Mouse (Mus musculus) liver, embryonic 13.5 days (tissue): ENCODE measurements around the gene Rbpj. TPM values are rescaled to one million over a fixed set of nuclear protein-coding genes. Genes with fewer than 3 reads are reported as not detected.

Source experiments
- ATAC-seq: fragments of 200-750 bp; cut with Nextera tagmentation; 2 replicates; pipeline ENCODE4 v1.8.0; 2017; ENCODE audit warnings: low read depth, mild to moderate bottlenecking, moderate number of reproducible peaks, moderate library complexity
- DNase-seq: peaks from one replicate; pipeline ENCODE4 v3.0.0; 2022
- H3K27ac ChIP-seq: fragments of 300-500 bp; sonication (generic); 2 replicates; pipeline ENCODE4 v1.5.1; 2015; ENCODE audit warnings: moderate library complexity, mild to moderate bottlenecking, inconsistent platforms
- H3K27me3 ChIP-seq: fragments of 300-500 bp; sonication (generic); 2 replicates; pipeline ENCODE4 v1.6.1; 2015; ENCODE audit warnings: mild to moderate bottlenecking, inconsistent platforms
- H3K36me3 ChIP-seq: fragments of 300-500 bp; sonication (generic); 2 replicates; pipeline ENCODE4 v1.6.1; 2015; ENCODE audit warnings: mild to moderate bottlenecking, inconsistent platforms
- H3K4me1 ChIP-seq: fragments of 300-500 bp; sonication (generic); replicated peaks from 2 replicates; pipeline ENCODE4 v1.6.1; 2015; ENCODE audit warnings: inconsistent platforms
- H3K4me2 ChIP-seq: fragments of 300-500 bp; sonication (generic); 2 replicates; pipeline ENCODE4 v1.6.1; 2015; ENCODE audit warnings: inconsistent platforms, mild to moderate bottlenecking, moderate library complexity
- H3K4me3 ChIP-seq: fragments of 300-500 bp; sonication (generic); replicated peaks from 2 replicates; pipeline ENCODE4 v1.5.1; 2015; ENCODE audit warnings: mild to moderate bottlenecking, inconsistent platforms
- H3K9ac ChIP-seq: fragments of 300-500 bp; sonication (generic); 2 replicates; pipeline ENCODE4 v1.6.1; 2015; ENCODE audit warnings: mild to moderate bottlenecking, inconsistent platforms
- H3K9me3 ChIP-seq: fragments of 300-500 bp; sonication (generic); replicated peaks from 2 replicates; pipeline ENCODE4 v1.6.1; 2016; ENCODE audit warnings: inconsistent platforms
- WGBS: fragments of 180-500 bp; shearing (Covaris S2); methylation state at CpG from one replicate; pipeline ENCODE4 v1.1.7; 2015; ENCODE audit not compliant: insufficient replicate concordance; 5-methylcytosine and 5-hydroxymethylcytosine counted together
- polyA plus RNA-seq: library from polyadenylated mRNA; unstranded; fragments of >200 nt; fragmentation: Nextera tagmentation; extraction: Ambion mirVana; gene quantifications from 2 replicates; pipeline ENCODE4 v1.2.1, GENCODE M21; 2015

Rbpj gene
- polyA plus RNA-seq, 1 experiment from 2014 or later: 7.4 TPM

DNA sequence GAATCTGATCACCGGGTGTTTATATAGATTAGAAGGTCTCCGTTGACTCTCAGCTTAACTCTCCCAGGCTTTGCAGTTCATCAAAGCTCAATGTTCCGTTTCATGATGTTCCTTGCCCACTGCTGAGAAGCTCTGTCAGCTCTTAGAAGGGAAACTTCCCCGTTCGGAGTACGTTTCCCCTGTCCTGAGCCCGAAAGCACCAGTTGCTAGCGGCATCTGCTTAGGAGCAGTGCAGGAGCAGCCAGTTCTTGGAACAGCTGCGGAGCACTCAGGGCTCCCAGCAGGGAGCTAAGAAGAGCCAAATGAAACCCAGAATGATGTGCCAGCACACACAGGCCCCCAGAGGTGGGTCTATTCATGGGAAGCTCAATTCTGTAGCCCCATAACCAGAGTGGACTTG is 15.0 kb upstream of the Rbpj start:
- Histone ChIP-seq H3K36me3 (no peaks in the 10 kb centered on the region), H3K4me2 (no peak overlapping the region), H3K27me3 (no peaks in the 10 kb centered on the region; the same call in 1 of the 2 replicates), H3K4me3 (no peak overlapping the region), H3K9me3 (no peaks in the 10 kb centered on the region), H3K9ac (no peak overlapping the region), H3K27ac (no peak overlapping the region), H3K4me1 (0 out of 2 replicates have a peak, but pooled peaks cover 3% of the 10 kb centered on the region)
- 33% methylated on average over 9 of the region's 9 CpGs for WGBS
- DNase-seq (no peak), ATAC-seq (no peak)

DNA sequence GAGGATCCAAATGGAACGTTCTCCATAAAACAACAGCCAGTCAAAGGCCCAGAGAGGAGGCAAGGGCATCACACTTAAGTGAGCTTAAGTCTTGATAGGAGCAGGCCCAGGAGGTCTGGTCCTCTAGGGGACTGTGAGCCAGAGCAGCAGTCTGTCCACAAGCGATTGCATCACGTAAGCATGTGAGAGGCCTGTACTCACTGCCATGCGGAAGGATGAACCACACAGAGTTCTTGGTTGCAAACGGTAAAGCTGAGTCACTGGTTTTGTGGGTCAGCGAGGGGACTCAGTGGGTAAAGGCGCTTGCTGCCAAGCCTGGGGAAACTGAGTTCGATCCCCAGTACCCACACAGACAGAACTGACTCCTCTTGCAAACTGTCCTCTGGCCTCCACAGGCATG is 14.1 kb upstream of the Rbpj start:
- Histone ChIP-seq H3K4me1 (0 out of 2 replicates have a peak, but pooled peaks cover 3% of the 10 kb centered on the region), H3K36me3 (no peaks in the 10 kb centered on the region), H3K4me2 (no peak overlapping the region), H3K27ac (no peak overlapping the region), H3K4me3 (no peak overlapping the region), H3K27me3 (no peaks in the 10 kb centered on the region; the same call in 1 of the 2 replicates), H3K9me3 (no peaks in the 10 kb centered on the region), H3K9ac (no peak overlapping the region)
- ATAC-seq (no peak), DNase-seq (no peak)
- 78% methylated on average over 8 of the region's 8 CpGs for WGBS

DNA sequence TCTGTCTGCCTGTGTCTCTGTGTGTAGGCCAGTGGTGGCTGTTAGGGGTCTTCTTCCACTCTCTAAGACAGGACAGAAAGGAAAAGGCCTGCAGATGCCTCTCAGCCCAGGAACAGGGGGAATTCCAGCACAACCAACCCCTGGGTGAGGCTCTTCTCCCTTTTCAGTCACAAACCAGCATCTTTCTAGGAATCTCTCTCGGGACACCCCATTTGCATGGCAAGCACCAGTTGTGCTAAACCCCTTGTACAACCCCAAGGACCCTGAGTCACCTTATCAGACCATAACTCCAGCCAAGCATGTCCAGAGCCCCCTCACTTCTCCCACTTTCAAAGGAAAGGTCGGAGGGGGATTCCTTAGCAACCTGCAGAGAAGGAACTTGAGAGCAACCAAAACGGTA is 13.0 kb upstream of the Rbpj start:
- WGBS: 59% methylated on average over 3 of the region's 3 CpGs
- no peak overlapping the region for H3K9ac ChIP-seq
- no peak overlapping the region for H3K27ac ChIP-seq
- no peaks in the 10 kb centered on the region for H3K36me3 ChIP-seq
- 0 out of 2 replicates have a peak, but pooled peaks cover 3% of the 10 kb centered on the region for H3K4me1 ChIP-seq
- no peaks in the 10 kb centered on the region; the same call in 1 of the 2 replicates for H3K27me3 ChIP-seq
- DNase-seq (no peak), ATAC-seq (no peak)
- H3K4me3 ChIP-seq: no peak overlapping the region
- H3K9me3 ChIP-seq: no peaks in the 10 kb centered on the region
- H3K4me2 ChIP-seq: no peak overlapping the region

DNA sequence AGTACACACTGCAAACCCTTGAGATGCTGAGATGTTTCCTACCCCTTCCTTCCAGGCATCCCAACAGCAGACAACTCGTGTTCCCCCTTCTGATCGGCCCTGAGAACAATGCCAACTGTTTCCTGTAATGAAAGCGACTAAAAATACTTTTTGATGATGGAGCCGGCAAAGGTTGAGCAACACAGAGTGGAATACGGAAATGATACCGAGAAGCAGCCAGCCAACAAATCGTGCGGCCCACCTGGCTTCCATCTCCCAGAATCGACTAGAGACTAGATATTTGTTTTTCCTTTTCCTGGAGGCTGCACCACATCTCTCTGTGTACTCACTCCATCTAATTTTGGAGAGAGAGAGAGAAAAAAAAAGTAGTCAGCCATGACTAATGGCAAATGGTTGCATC is 11.2 kb upstream of the Rbpj start:
- WGBS: 66% methylated on average over 9 of the region's 9 CpGs

DNA sequence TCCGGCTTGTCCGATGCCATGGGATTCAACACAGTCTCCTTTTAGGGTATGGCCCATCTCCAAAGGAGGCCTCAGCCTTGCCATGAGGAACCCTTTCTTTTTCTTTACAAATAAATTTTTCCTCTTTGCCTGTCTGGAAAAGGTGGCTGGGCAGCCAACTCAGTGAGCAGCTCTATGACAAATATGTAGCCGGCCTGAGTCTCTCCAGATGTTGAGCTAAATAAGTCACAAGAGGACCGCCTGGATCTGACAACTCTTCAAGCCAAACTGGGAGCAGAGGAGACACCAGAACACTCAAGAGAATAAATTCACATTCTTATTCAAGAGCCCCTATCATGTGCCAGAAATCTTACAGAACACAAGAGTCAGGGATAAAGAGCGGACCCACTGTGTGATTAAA is 10.5 kb upstream of the Rbpj start:
- DNase-seq (no peak), ATAC-seq (no peak)
- Histone ChIP-seq H3K9ac (no peak overlapping the region), H3K4me1 (0 out of 2 replicates have a peak, but pooled peaks cover 3% of the 10 kb centered on the region), H3K4me3 (no peak overlapping the region), H3K27ac (no peak overlapping the region), H3K27me3 (no peaks in the 10 kb centered on the region; the same call in 1 of the 2 replicates), H3K36me3 (no peaks in the 10 kb centered on the region), H3K4me2 (no peak overlapping the region), H3K9me3 (no peaks in the 10 kb centered on the region)
- 80% methylated on average over 5 of the region's 5 CpGs for WGBS

More for the DNA sequence above, 11.2 kb upstream of the Rbpj start:
- H3K4me3 ChIP-seq: no peak overlapping the region
- H3K9ac ChIP-seq: no peak overlapping the region
- no peak overlapping the region for H3K27ac ChIP-seq
- no peaks in the 10 kb centered on the region for H3K36me3 ChIP-seq
- H3K4me2 ChIP-seq: no peak overlapping the region
- H3K4me1 ChIP-seq: 0 out of 2 replicates have a peak, but pooled peaks cover 3% of the 10 kb centered on the region
- no peak for ATAC-seq
- DNase-seq: no peak
- H3K27me3 ChIP-seq: no peaks in the 10 kb centered on the region; the same call in 1 of the 2 replicates
- H3K9me3 ChIP-seq: no peaks in the 10 kb centered on the region

DNA sequence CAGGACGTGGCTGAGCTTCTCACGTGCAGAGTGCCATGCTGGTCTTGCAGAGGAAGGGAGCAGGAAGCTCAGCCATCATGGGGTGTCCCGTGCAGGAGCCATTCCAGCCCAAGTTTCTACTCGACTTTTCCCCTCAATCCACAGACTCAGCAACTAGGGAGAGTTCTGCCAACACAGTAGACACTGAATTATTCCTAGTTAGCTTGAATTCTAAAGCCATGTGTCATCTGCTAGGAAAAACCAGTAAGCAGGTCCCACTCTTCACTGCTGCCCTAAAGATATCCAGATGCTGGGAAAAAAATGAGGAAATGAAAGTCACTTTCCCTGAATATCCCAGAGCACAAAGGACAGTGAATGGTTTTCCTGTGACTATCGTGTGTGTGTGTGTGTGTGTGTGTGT is 5.8 kb upstream of the Rbpj start:
- H3K9ac ChIP-seq: no peak overlapping the region
- no peaks in the 10 kb centered on the region for H3K36me3 ChIP-seq
- no peak overlapping the region for H3K4me2 ChIP-seq
- no peak for ATAC-seq
- 37% methylated on average over 5 of the region's 5 CpGs for WGBS
- no peak overlapping the region for H3K27ac ChIP-seq
- no peak for DNase-seq
- H3K4me3 ChIP-seq: no peak overlapping the region
- no peaks in the 10 kb centered on the region for H3K4me1 ChIP-seq
- no peaks in the 10 kb centered on the region for H3K27me3 ChIP-seq
- H3K9me3 ChIP-seq: no peaks in the 10 kb centered on the region

DNA sequence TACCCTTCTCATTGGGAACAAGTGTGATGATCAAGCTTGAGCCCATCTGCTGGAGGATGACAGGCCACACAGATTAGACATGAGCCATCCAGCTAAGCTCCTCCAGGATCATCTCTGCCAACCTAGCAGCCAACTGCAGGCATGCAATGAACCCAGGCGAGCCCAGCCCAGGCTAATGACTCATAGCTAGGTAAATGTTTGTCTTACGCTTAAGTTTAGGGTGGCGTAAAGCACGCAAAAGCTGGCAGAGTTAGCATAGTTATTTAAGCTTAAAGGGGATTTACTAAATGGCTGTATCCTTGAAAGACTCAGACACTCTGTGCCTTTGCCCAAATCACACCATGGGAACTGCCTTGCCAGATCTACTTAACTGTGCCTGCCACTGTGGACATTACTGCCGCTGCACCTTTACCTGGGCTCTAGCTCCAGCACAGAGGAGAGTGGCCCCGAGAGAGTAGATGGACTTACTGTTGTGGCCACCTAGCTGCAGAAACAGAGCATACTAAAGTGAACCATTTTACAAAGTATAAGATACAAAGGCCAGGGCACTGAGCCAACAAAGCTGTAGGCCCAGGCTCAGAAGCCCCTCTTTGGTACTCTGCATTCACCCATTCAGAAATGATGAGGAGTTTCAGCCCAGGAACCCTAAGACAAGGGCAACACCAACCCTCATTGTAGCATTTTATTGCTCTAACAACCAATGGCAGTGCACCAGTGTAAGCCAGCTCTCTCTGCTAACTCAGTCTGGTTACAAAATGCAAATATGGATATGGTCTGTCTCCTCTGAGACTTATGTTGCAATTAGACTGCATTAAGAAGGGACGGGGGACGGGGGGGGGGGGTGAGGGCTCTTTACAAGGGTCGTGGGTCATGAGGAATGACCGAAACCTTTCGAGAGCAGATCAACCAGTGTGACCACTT is 2.6 kb upstream of the Rbpj start:
- ATAC-seq: no peak
- no peak for DNase-seq
- WGBS: 67% methylated on average over 11 of the region's 11 CpGs
- H3K9ac ChIP-seq: no peak overlapping the region
- H3K36me3 ChIP-seq: no peaks in the 10 kb centered on the region
- no peaks in the 10 kb centered on the region for H3K9me3 ChIP-seq
- no peak overlapping the region for H3K4me3 ChIP-seq
- H3K27ac ChIP-seq: no peak overlapping the region
- no peaks in the 10 kb centered on the region for H3K4me1 ChIP-seq
- no peaks in the 10 kb centered on the region; the same call in 1 of the 2 replicates for H3K27me3 ChIP-seq
- H3K4me2 ChIP-seq: no peak overlapping the region

DNA sequence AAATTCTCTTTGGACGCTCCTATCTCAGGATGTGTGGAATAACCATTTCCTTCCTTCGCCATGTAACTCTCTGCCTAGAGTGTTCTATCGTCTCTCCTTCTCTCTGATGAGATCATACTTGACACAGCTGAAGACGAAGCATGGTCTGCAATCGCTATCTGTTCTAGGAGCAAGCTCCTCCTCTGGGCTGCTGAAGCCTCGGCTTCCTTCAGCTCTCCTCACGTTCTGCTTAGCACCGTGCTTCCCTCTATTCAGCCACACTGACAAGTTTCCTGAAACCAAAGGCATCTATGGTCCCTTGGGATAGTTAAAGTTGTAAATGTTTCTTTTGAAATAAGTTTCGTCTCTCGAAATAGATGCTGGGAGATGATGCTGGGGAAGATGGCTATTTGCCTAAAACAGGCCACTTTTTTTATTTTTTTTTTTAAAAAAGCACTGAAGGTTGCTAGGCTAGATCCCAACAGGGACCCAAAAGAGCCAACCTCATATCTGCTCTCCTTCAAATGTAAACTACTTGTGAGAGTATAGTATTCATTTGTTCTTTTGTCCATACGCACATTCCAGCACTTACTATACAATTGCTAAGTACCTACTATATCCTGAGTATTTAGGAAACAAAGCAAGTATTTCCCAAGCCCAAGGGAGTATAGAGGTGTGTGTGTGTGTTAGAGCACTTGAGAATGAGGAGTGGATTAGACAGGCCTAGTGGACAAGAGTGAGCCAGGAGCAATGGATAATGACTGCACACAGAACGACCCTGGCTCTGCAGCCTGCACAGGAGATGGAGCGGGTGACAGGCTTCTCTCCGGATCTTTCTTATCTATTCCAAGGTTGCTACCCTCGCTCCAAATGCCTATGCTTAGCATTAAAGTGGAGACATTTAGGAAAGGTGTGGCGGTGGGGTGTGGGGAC is 726 bp downstream of the Rbpj start:
- Histone ChIP-seq H3K27me3 (peaks cover 2% of the 10 kb centered on the region; the same call in 1 of the 2 replicates), H3K9ac (no peak overlapping the region), H3K4me3 (no peak overlapping the region), H3K27ac (no peak overlapping the region), H3K4me2 (no peak overlapping the region), H3K4me1 (no peaks in the 10 kb centered on the region), H3K36me3 (no peaks in the 10 kb centered on the region), H3K9me3 (no peaks in the 10 kb centered on the region)
- ATAC-seq (no peak), DNase-seq (no peak)
- WGBS: 50% methylated on average over 16 of the region's 16 CpGs

DNA sequence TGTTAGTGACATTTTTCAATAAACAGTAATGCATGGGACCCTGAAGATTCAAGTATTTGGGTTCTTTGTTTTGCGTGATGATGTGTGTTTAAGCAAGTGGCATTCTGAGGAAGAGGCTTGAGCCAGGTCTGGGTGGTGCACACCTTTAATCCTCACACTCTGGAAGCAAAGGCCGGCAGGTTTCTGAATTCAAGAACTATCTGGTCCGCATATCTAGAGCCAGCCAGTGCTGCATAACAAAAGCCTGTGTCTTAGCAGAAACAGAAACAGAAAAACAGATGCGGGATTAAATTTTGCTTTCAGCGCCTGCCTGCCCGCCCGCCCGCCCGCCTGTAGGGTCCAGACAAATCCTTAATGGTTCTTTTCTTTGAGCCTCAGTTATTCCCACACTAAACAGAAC is 1.6 kb downstream of the Rbpj start:
- no peaks in the 10 kb centered on the region for H3K36me3 ChIP-seq
- H3K4me1 ChIP-seq: no peaks in the 10 kb centered on the region
- WGBS: 61% methylated on average over 9 of the region's 9 CpGs
- no peak overlapping the region for H3K27ac ChIP-seq
- no peak overlapping the region for H3K9ac ChIP-seq
- no peak for ATAC-seq
- no peak overlapping the region for H3K4me2 ChIP-seq
- H3K27me3 ChIP-seq: peaks cover 2% of the 10 kb centered on the region; the same call in 1 of the 2 replicates
- no peak overlapping the region for H3K4me3 ChIP-seq
- DNase-seq: no peak
- H3K9me3 ChIP-seq: no peaks in the 10 kb centered on the region

DNA sequence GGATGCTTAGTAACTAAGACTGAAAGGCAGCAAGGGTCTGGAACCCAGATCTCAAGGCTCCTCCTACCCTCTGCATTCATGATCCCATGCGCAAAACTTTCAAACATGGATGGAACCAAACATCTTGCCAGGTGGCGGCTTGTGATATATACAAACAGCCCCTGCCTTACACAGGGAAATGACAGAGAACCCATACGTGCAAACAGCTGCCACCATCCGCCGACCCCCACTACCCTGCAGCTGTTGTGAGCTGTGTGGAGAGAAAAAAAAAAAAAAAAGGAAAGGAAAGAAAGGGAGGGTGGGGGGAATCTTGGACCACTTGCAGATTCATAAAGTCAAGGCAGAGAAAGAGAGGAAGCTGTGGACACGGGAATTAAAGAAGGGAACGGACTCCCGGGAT is 2.4 kb downstream of the Rbpj start:
- H3K27me3 ChIP-seq: peaks cover 2% of the 10 kb centered on the region; the same call in 1 of the 2 replicates
- WGBS: 49% methylated on average over 8 of the region's 8 CpGs
- no peak overlapping the region for H3K27ac ChIP-seq
- H3K36me3 ChIP-seq: no peaks in the 10 kb centered on the region
- DNase-seq: no peak
- no peaks in the 10 kb centered on the region for H3K9me3 ChIP-seq
- no peak overlapping the region for H3K4me2 ChIP-seq
- H3K9ac ChIP-seq: no peak overlapping the region
- H3K4me3 ChIP-seq: no peak overlapping the region
- no peak for ATAC-seq
- H3K4me1 ChIP-seq: no peaks in the 10 kb centered on the region

DNA sequence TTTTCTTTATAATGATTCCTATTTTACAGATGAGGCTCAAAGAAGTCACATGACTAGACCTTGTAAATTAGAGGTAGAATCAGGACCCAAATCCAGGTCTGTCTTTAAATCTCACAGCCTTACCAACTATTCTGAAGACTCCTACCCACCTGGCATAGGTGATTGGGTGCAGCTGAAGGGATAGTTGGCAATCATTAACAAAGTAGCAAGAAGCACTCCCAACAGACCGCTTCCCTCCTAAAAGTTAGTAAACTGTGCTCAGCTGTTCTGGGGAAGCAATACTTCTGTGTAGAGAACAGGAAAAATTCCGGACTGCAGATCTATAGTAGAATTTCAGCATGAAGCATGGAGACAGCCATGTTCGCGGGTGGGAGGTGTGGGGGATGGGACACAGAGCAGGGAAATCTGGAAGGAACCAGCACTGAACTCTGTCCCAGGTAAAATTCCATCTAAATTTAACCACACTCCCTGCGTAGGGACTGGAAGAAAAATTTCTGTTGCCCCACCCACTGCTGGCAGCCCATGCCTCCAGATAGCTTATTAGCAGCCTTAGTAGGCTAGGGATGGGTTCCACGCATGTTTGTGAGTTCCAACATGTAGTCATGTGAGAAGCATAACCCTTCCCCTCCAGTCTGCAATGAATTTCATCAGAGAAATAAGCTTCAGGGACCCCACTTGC is 3.3 kb downstream of the Rbpj start:
- Histone ChIP-seq H3K36me3 (no peaks in the 10 kb centered on the region), H3K27me3 (peaks cover 2% of the 10 kb centered on the region; the same call in 1 of the 2 replicates), H3K4me3 (no peak overlapping the region), H3K4me1 (no peaks in the 10 kb centered on the region), H3K9ac (no peak overlapping the region), H3K4me2 (peak overlapping the region; percentile 33), H3K9me3 (no peaks in the 10 kb centered on the region), H3K27ac (no peak overlapping the region)
- no peak for ATAC-seq
- no peak for DNase-seq
- 45% methylated on average over 6 of the region's 6 CpGs for WGBS
